Mouse (Mus musculus) liver, postnatal 0 days (tissue): ENCODE data around the gene Pabpn1l. TPM values are rescaled to one million over a fixed set of nuclear protein-coding genes. Genes with fewer than 3 reads are reported as not detected.
"Not testable (repeated sequence)": the region's sequence is repeated elsewhere in the genome, so short reads cannot be mapped to it uniquely, and the experiment has no call there.

Experiments
- ATAC-seq: fragments of 200-750 bp; cut with Nextera tagmentation; 2 replicates; pipeline ENCODE4 v1.8.0; 2017; ENCODE audit warnings: mild to moderate bottlenecking, moderate library complexity
- DNase-seq: peaks from one replicate; pipeline ENCODE4 v3.0.0-alpha.2; 2016
- H3K27ac ChIP-seq: fragments of 300-500 bp; sonication (generic); 2 replicates; pipeline ENCODE4 v1.5.1; 2014; ENCODE audit warnings: antibody characterized with exemption, moderate library complexity, mild to moderate bottlenecking, low read depth
- H3K27me3 ChIP-seq: fragments of 300-500 bp; sonication (generic); 2 replicates; pipeline ENCODE4 v1.6.1; 2014; ENCODE audit warnings: low read length, control low read depth, mixed read lengths; ENCODE audit not compliant: insufficient read depth
- H3K36me3 ChIP-seq: fragments of 300-500 bp; sonication (generic); replicated peaks from 2 replicates; pipeline ENCODE4 v1.6.1; 2014; ENCODE audit warnings: mild to moderate bottlenecking, control low read depth, low read length, moderate library complexity, mixed read lengths; ENCODE audit not compliant: insufficient read depth
- H3K4me1 ChIP-seq: fragments of 300-500 bp; sonication (generic); 2 replicates; pipeline ENCODE4 v1.6.1; 2014; ENCODE audit warnings: antibody characterized with exemption, mild to moderate bottlenecking, control low read depth; ENCODE audit not compliant: insufficient read depth
- H3K4me2 ChIP-seq: fragments of 300-500 bp; sonication (generic); 2 replicates; pipeline ENCODE4 v1.6.1; 2014; ENCODE audit warnings: low read depth, mild to moderate bottlenecking, low read length, moderate library complexity, mixed read lengths
- H3K4me3 ChIP-seq: fragments of 300-500 bp; sonication (generic); 2 replicates; pipeline ENCODE4 v1.5.1; 2014; ENCODE audit warnings: low read depth, low read length
- H3K9ac ChIP-seq: fragments of 300-500 bp; sonication (generic); replicated peaks from 2 replicates; pipeline ENCODE4 v1.6.1; 2014; ENCODE audit warnings: mild to moderate bottlenecking, moderate library complexity
- H3K9me3 ChIP-seq: fragments of 300-500 bp; sonication (generic); 2 replicates; pipeline ENCODE4 v1.6.1; 2016; ENCODE audit warnings: mild to moderate bottlenecking, control low read depth, low read length, mixed read lengths
- CTCF ChIP-seq: sonication (generic); IDR thresholded peaks from 2 replicates; pipeline ENCODE4 v1.5.1; 2016; ENCODE audit warnings: antibody characterized with exemption, low read depth
- EP300 ChIP-seq: IDR thresholded peaks from 2 replicates; pipeline ENCODE4 v1.6.1; 2016; ENCODE audit warnings: antibody characterized with exemption, low read depth, mild to moderate bottlenecking
- WGBS: fragments of 180-500 bp; shearing (Covaris S2); extraction: QIAGEN DNeasy Blood & Tissue Kit; methylation state at CpG from one replicate; pipeline ENCODE4 v1.1.7; 2014; ENCODE audit not compliant: insufficient replicate concordance; 5-methylcytosine and 5-hydroxymethylcytosine counted together
- polyA plus RNA-seq: library from polyadenylated mRNA; unstranded; fragments of >200 nt; fragmentation: Nextera tagmentation; extraction: Ambion mirVana; gene quantifications from 2 replicates; pipeline ENCODE4 v1.2.1, GENCODE M21; 2015

The Pabpn1l gene
- polyA plus RNA-seq, 1 experiment from 2014 or later = not detected

DNA sequence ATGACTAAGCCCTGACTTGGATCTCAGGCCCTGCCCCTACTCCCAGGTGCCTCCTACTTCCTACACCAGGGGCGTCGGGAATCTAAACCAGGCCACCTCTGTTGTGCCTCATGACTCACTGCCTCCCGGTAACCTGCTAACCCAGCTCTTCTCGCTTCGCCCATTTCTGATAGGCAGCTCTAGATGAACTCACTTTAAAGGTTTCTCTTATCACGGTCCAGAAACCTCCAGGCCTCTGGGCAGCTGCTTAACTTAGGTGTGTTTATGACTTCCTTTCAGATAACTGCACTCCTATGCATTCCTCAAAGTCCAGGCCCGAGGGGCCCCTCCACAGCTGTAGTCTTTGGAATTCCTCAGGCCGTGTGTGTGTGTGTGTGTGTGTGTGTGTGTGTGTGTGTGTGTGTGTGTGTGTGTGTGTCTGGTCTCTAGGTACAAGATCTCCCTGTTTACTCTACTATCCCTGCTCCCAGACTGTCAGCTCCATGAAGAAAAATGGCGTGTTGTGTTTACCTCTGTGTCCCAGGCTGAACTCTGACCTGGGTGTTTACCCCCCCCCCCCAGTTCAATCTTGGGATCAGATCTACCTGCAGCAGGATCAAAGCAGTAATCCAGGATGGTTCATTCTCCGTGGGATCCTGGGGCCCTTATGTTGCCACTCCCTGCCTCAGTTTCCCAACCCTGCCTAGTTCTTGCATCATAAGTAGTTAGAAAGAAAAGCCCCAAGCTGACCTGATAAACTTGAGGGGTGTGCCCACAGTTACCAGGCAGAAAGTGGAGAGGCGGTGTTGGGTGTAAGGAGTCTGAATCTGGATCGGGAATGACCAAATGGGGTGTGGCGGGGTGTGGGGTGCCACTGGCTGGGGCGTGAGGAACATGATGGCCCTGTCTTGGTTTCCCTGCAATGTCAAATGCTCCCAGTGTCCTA is 13.6 kb upstream of the Pabpn1l start:
- ATAC-seq (peak; percentile 82), DNase-seq (no peak)
- Histone ChIP-seq H3K27me3 (no peaks in the 10 kb centered on the region), H3K4me1 (peaks cover 12% of the 10 kb centered on the region), H3K9ac (no peak overlapping the region), H3K36me3 (peaks cover 15% of the 10 kb centered on the region), H3K4me2 (no peak overlapping the region), H3K9me3 (no peaks in the 10 kb centered on the region), H3K4me3 (no peak overlapping the region), H3K27ac (peak overlapping the region; percentile 18; the same call in 1 of the 2 replicates)
- TF ChIP-seq EP300 (peak; percentile 80), CTCF (no peak)
- WGBS = 57% methylated on average over 14 of the region's 14 CpGs

DNA sequence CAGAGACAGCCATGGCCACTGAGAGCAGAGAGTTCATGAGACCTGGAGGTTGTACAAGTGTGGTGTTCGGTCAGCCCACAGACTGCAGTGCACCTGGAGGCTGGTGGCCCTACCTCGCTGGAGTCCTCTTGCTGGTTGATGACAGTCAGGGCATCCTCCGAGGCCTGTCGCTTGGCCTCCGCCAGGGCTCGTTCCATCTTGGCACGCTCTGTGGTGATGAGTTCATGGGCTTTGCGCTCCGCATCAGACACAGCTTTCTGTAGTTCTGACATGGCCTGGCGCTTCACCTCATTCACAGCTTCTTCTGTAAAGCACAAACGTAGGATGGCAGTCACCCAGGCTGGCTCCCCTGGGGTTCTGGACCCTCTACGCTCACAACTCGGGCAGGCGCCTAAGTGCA is 10.7 kb upstream of the Pabpn1l start:
- TF ChIP-seq EP300 (no peak), CTCF (no peak)
- 93% methylated on average over 14 of the region's 14 CpGs for WGBS
- H3K27ac ChIP-seq = no peak overlapping the region

GRCm38 (mm10) chr8:122632134-122632533 is 9.6 kb upstream of the Pabpn1l start:
- peaks cover 12% of the 10 kb centered on the region for H3K4me1 ChIP-seq
- H3K9me3 ChIP-seq, H3K27ac ChIP-seq, DNase-seq, H3K4me3 ChIP-seq, H3K27me3 ChIP-seq, H3K9ac ChIP-seq, ATAC-seq, H3K4me2 ChIP-seq: not testable (repeated sequence)
- 69% methylated on average over 3 of the region's 3 CpGs for WGBS
- peaks cover 12% of the 10 kb centered on the region; the same call in 1 of the 2 replicates for H3K36me3 ChIP-seq

More for the DNA sequence above, 10.7 kb upstream of the Pabpn1l start:
- peaks cover 12% of the 10 kb centered on the region for H3K4me1 ChIP-seq
- H3K27me3 ChIP-seq = no peaks in the 10 kb centered on the region
- no peak overlapping the region for H3K9ac ChIP-seq
- peaks cover 15% of the 10 kb centered on the region; the same call in 1 of the 2 replicates for H3K36me3 ChIP-seq
- H3K9me3 ChIP-seq = no peaks in the 10 kb centered on the region
- H3K4me2 ChIP-seq = no peak overlapping the region
- H3K4me3 ChIP-seq = no peak overlapping the region
- ATAC-seq (no peak), DNase-seq (no peak)

GRCm38 (mm10) chr8:122630696-122631095 is 8.2 kb upstream of the Pabpn1l start:
- TF ChIP-seq EP300 (no peak), CTCF (no peak)
- Histone ChIP-seq H3K4me2 (no peak overlapping the region), H3K9me3 (no peaks in the 10 kb centered on the region), H3K27ac (no peak overlapping the region), H3K9ac (no peak overlapping the region), H3K36me3 (peaks cover 12% of the 10 kb centered on the region; the same call in 1 of the 2 replicates), H3K4me3 (no peak overlapping the region), H3K4me1 (peaks cover 2% of the 10 kb centered on the region; the same call in 1 of the 2 replicates), H3K27me3 (no peaks in the 10 kb centered on the region)
- WGBS = 78% methylated on average over 22 of the region's 22 CpGs
- DNase-seq (no peak), ATAC-seq (no peak)

DNA sequence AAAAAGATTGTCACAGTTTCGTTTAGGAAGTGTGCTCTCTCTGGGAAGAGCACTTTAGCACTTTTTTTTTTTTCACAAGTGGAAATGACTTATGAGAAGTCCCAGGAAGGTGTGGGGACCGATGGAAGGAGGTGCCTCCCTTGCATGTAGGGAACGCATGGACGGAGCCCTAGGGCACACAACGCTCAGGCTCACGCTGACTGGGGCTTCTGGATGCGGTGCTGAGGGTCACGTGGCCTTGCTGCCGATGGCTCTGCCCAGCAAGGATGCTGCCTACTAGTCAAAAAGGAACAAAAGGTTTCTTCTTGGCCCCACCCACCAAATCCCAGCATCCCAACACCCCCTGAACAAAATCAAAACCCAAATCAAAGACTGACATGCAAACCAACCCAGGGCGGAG is 6.8 kb upstream of the Pabpn1l start:
- TF ChIP-seq CTCF = no peak
- no peak for TF ChIP-seq EP300

DNA sequence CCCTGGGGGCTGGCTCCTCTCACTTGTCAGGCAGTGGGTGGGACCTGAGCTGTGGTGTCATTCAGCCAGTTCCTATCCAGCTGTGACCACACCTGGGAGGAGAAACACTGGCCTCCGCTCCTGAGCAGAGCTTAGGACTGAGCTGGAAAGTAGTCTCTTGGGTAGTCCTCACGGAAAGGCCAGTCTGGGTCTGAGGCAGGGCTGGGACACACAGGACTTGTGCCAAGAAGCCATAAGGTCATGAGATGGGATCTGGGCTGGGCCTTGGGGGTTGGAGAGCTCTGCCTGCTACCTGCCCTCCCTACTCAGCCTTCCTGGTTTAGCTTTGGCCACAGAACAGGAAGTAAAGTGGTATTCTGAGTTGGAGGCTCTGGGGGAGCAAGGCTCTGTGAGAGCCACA is 4.4 kb upstream of the Pabpn1l start:
- ATAC-seq (no peak), DNase-seq (no peak)

More for the DNA sequence above, 6.8 kb upstream of the Pabpn1l start:
- Histone ChIP-seq H3K4me1 (no peaks in the 10 kb centered on the region), H3K4me3 (no peak overlapping the region), H3K9me3 (no peaks in the 10 kb centered on the region), H3K4me2 (no peak overlapping the region), H3K27me3 (no peaks in the 10 kb centered on the region), H3K9ac (no peak overlapping the region), H3K27ac (no peak overlapping the region), H3K36me3 (peaks cover 9% of the 10 kb centered on the region; the same call in 1 of the 2 replicates)
- DNase-seq = no peak
- WGBS = 73% methylated on average over 10 of the region's 10 CpGs
- ATAC-seq = no peak

More for the DNA sequence above, 4.4 kb upstream of the Pabpn1l start:
- TF ChIP-seq EP300 = no peak
- TF ChIP-seq CTCF = no peak
- H3K36me3 ChIP-seq = no peaks in the 10 kb centered on the region
- no peak overlapping the region for H3K9ac ChIP-seq
- H3K9me3 ChIP-seq = no peaks in the 10 kb centered on the region
- no peaks in the 10 kb centered on the region for H3K27me3 ChIP-seq
- no peak overlapping the region for H3K4me2 ChIP-seq
- no peak overlapping the region for H3K4me3 ChIP-seq
- no peaks in the 10 kb centered on the region for H3K4me1 ChIP-seq
- 79% methylated on average over 2 of the region's 2 CpGs for WGBS
- no peak overlapping the region for H3K27ac ChIP-seq
